Mouse (Mus musculus) neural tube, embryonic 13.5 days (tissue): Measurements from ENCODE around the gene Asgr1. TPM values are rescaled to one million over a fixed set of nuclear protein-coding genes. Genes with fewer than 3 reads are reported as not detected.
A peak's percentile ranks its signal among the peaks of the same experiment; 100 is the strongest.

Source experiments
- ATAC-seq: fragments of 200-750 bp; cut with Nextera tagmentation; 2 replicates; pipeline ENCODE4 v1.8.0; 2017; ENCODE audit warnings: low read depth, mild to moderate bottlenecking, moderate TSS enrichment, moderate library complexity
- H3K27ac ChIP-seq: fragments of 300-500 bp; sonication (generic); replicated peaks from 2 replicates; pipeline ENCODE4 v1.5.1; 2015; ENCODE audit warnings: moderate library complexity, mild to moderate bottlenecking, inconsistent platforms
- H3K27me3 ChIP-seq: fragments of 300-500 bp; sonication (generic); 2 replicates; pipeline ENCODE4 v1.6.1; 2015; ENCODE audit warnings: mild to moderate bottlenecking, inconsistent platforms
- H3K36me3 ChIP-seq: fragments of 300-500 bp; sonication (generic); 2 replicates; pipeline ENCODE4 v1.6.1; 2015; ENCODE audit warnings: mild to moderate bottlenecking, inconsistent platforms
- H3K4me1 ChIP-seq: fragments of 300-500 bp; sonication (generic); replicated peaks from 2 replicates; pipeline ENCODE4 v1.6.1; 2015; ENCODE audit warnings: inconsistent platforms
- H3K4me2 ChIP-seq: fragments of 300-500 bp; sonication (generic); 2 replicates; pipeline ENCODE4 v1.6.1; 2015; ENCODE audit warnings: inconsistent platforms, mild to moderate bottlenecking, moderate library complexity
- H3K4me3 ChIP-seq: fragments of 300-500 bp; sonication (generic); 2 replicates; pipeline ENCODE4 v1.5.1; 2015; ENCODE audit warnings: mild to moderate bottlenecking, inconsistent platforms
- H3K9ac ChIP-seq: fragments of 300-500 bp; sonication (generic); 2 replicates; pipeline ENCODE4 v1.6.1; 2015; ENCODE audit warnings: moderate library complexity, mild to moderate bottlenecking, inconsistent platforms
- H3K9me3 ChIP-seq: fragments of 300-500 bp; sonication (generic); 2 replicates; pipeline ENCODE4 v1.6.1; 2016; ENCODE audit warnings: inconsistent platforms
- WGBS: fragments of 180-500 bp; shearing (Covaris S2); methylation state at CpG from one replicate; pipeline ENCODE4 v1.1.7; 2015; 5-methylcytosine and 5-hydroxymethylcytosine counted together
- polyA plus RNA-seq: library from polyadenylated mRNA; unstranded; fragments of >200 nt; fragmentation: Nextera tagmentation; extraction: Ambion mirVana; gene quantifications from 2 replicates; pipeline ENCODE4 v1.2.1, GENCODE M21; 2015

Asgr1 gene
- polyA plus RNA-seq, 1 experiment from 2014 or later: 2.6 TPM

DNA sequence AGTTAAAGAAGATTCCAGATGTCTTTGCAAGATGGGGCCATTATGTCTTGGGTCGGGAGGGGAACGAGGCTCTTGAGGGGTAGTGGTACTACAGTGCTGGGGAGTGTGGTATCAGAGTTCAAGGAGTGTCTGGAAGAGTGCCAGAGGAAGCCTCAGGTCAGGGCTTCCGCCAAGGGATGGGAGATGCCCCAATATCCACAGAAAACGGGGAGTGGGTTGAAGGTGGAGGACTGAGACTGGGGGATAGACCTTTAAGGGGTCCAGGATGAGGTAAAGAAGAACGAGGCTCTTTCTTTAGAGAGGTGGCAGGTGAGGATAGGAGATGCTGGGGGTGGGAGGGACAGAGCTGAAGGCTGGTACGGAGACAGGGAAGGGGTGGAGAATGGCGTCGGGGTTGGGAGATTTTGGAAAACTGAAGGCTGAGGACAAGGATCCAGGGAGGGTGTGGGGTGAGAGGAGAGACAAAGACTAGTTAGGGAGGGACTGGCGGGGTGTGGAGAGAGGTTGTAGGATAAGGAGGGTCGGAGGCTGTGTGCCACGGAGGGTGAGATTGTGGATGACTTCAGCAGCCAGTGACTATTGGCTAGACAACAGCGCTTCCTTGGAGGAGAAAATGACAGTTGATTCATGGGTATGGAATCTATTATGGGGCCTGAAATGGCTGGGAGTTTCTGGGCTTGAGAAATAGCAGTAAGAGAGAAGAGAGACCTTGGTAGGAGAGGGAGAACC, 25.3 kb upstream of the Asgr1 start:
- H3K9ac ChIP-seq: peak overlapping the region; percentile 66
- H3K9me3 ChIP-seq: no peaks in the 10 kb centered on the region
- peaks cover 32% of the 10 kb centered on the region for H3K36me3 ChIP-seq
- no peaks in the 10 kb centered on the region for H3K27me3 ChIP-seq
- peak; percentile 12 for ATAC-seq
- H3K4me3 ChIP-seq: peak overlapping the region; percentile 32
- H3K4me1 ChIP-seq: peaks cover 77% of the 10 kb centered on the region
- H3K4me2 ChIP-seq: peak overlapping the region; percentile 66
- peak overlapping the region; percentile 98 for H3K27ac ChIP-seq
- WGBS: 19% methylated on average over 12 of the region's 12 CpGs

DNA sequence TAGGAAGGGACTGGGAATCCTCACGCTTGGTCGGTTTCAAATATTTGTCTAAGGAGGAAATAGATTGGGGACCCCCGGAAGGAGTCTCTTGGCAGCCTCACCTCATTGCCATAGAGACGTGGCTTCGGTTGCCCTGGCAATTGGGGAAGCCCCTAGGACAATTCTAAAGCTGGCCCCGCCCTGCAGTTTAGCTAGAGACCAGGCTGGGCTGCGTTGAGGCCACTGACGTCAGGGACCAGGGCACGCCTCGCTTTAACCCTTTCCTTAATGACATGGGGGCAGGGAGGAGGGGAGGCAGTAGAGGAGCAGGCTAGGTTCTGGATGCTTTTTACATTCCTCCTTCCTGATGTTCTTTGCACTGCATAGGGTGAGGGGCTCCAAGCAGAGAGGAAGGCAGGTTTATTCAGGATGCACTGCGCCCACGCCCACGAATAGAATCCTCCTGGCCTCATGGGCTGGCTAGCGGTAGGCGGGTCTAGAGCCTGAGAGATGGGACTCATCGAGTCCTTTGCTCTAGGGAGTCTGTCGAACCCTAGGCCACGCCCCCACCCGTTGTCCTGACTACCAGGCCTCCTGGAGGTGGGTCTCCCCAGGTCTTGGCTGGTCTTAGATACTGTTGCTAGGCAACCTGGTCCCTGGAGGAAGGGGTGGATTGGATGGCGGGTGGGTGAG, 24.6 kb upstream of the Asgr1 start:
- peaks cover 71% of the 10 kb centered on the region for H3K4me1 ChIP-seq
- H3K36me3 ChIP-seq: peaks cover 39% of the 10 kb centered on the region
- peak overlapping the region; percentile 66 for H3K4me2 ChIP-seq
- peak; percentile 95 for ATAC-seq
- peak overlapping the region; percentile 66 for H3K9ac ChIP-seq
- H3K27ac ChIP-seq: peak overlapping the region; percentile 98
- H3K27me3 ChIP-seq: no peaks in the 10 kb centered on the region
- peak overlapping the region; percentile 32 for H3K4me3 ChIP-seq
- WGBS: 0% methylated on average over 20 of the region's 20 CpGs
- H3K9me3 ChIP-seq: no peaks in the 10 kb centered on the region

DNA sequence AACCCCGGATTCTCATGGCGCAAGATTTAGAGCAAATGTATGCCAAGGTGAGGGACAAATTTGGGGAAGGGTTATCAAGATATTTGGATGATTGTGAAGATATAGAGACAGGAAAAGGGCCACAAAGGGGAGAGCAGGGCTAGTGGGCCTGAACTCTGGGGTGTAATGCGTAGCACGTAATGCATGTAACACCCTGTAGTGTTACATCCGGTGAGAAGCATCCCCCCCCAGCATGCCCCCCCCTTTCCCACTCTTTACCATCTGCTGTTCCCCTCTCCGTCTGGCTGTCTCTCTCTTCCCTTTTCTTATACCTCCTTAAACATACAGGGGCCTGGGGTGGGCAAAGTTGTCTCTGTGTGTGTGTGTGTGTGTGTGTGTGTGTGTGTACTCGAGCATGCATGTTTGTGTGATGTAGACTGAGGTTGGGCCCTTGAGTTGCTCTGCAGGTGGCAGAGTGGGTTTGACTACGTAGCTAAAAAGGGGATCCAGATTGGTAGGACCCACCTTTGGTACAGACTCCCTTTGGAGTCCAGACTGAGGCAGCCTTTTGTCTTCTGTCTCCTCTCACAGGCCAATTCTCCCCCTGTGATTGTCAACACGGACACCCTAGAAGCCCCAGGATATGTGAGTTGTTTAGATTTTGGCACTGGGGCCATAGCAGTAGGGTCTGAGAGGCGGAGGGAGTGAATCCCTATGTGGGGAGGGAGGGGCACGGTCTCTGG, 23.9 kb upstream of the Asgr1 start:
- WGBS: 22% methylated on average over 11 of the region's 11 CpGs
- H3K9ac ChIP-seq: peak overlapping the region; percentile 66
- H3K4me2 ChIP-seq: peak overlapping the region; percentile 66
- peaks cover 64% of the 10 kb centered on the region for H3K4me1 ChIP-seq
- H3K4me3 ChIP-seq: peak overlapping the region; percentile 32
- no peaks in the 10 kb centered on the region for H3K9me3 ChIP-seq
- peaks cover 44% of the 10 kb centered on the region for H3K36me3 ChIP-seq
- H3K27ac ChIP-seq: peak overlapping the region; percentile 98
- ATAC-seq: peak; percentile 57
- no peaks in the 10 kb centered on the region for H3K27me3 ChIP-seq

DNA sequence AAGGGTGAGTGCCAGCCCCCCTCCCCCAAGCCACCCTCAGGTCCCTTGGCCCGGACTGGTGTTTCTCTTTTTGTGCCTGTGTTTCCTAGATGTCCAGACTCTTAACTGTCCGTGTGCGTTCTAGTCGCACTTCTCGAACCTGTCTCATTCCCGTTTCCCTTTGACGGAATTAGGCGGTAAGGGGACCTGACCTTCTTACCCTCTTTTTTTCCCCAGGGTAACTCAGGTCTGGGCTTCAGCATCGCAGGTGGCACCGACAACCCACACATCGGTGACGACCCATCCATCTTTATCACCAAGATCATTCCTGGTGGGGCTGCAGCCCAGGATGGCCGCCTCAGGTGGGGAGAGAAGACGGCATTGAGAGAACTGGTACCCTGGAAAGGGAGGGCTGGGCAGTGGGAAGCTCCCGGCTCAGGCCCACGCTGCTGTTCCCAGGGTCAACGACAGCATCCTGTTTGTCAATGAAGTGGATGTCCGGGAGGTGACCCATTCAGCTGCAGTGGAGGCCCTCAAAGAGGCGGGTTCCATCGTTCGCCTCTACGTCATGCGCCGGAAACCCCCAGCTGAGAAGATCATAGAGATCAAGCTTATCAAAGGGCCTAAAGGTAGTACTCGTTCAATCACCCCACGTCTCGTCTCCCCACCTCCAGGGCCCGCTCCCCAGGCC, 23.1 kb upstream of the Asgr1 start:
- Histone ChIP-seq H3K27me3 (no peaks in the 10 kb centered on the region), H3K4me3 (peak overlapping the region; percentile 32), H3K4me1 (peaks cover 56% of the 10 kb centered on the region), H3K9ac (peak overlapping the region; percentile 66), H3K36me3 (peaks cover 47% of the 10 kb centered on the region), H3K9me3 (no peaks in the 10 kb centered on the region), H3K4me2 (peak overlapping the region; percentile 66), H3K27ac (peak overlapping the region; percentile 98)
- ATAC-seq: no peak
- WGBS: 90% methylated on average over 28 of the region's 28 CpGs

DNA sequence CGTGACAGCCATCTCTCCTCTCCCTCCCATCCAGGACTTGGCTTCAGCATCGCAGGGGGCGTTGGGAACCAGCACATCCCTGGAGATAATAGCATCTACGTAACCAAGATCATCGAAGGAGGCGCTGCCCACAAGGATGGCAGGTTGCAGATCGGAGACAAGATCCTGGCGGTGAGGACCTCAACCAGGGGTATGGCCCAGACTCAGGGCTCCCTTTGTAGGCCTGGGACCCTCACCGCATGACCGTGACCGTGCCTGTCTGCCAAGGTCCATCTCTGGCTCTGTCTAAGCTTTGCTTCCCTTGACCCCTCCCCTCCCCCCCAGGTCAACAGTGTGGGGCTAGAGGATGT, 22.6 kb upstream of the Asgr1 start:
- Histone ChIP-seq H3K27ac (peak overlapping the region; percentile 5; the same call in 1 of the 2 replicates), H3K9ac (no peak overlapping the region)

DNA sequence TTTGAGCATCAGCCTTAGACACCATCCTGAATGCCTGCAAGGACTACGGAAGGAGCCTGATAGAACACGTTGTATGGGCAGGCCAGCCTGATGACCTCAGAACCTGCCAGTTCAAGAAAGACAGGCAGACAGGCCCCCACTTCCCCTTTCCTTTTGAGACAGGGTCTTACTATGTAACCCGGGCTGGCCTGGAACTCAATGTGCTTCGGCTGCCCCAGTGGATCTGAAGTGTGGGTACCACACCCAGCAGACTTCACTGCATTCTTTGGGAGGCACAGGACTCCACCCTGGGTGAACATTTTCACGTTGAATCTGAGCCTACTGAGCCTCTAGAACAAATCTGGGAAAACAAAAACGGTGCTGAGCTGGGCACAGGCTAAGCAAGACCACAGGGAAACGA, 15.7 kb upstream of the Asgr1 start:
- no peaks in the 10 kb centered on the region for H3K27me3 ChIP-seq
- H3K27ac ChIP-seq: no peak overlapping the region
- WGBS: 81% methylated on average over 7 of the region's 7 CpGs
- no peaks in the 10 kb centered on the region for H3K4me1 ChIP-seq
- no peak for ATAC-seq
- no peaks in the 10 kb centered on the region for H3K9me3 ChIP-seq
- no peak overlapping the region for H3K4me3 ChIP-seq
- peaks cover 82% of the 10 kb centered on the region for H3K36me3 ChIP-seq
- H3K9ac ChIP-seq: no peak overlapping the region
- H3K4me2 ChIP-seq: no peak overlapping the region

More for the DNA sequence above, 22.6 kb upstream of the Asgr1 start:
- Histone ChIP-seq H3K4me3 (no peak overlapping the region), H3K27me3 (no peaks in the 10 kb centered on the region), H3K36me3 (peaks cover 49% of the 10 kb centered on the region), H3K4me1 (peaks cover 51% of the 10 kb centered on the region), H3K4me2 (no peak overlapping the region), H3K9me3 (no peaks in the 10 kb centered on the region)
- ATAC-seq: no peak
- 95% methylated on average over 11 of the region's 11 CpGs for WGBS

DNA sequence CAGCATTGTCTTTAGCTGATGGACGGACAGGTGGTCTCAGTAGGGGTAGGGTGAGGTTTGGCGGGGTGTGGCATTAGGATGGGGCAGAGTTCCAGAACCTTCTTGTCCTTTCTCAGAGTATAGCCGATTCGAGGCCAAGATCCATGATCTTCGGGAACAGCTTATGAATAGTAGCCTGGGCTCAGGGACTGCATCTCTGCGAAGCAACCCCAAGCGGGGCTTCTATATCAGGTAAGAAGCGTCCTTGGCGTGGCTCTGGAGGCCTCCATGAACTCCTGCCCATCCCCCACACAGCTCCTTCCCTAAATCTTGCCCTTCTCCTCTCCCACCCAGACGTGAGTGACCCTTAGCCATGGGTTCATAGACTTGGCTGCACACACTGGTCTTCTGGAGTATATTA, 14.3 kb upstream of the Asgr1 start:
- Histone ChIP-seq H3K9me3 (no peaks in the 10 kb centered on the region), H3K27me3 (no peaks in the 10 kb centered on the region), H3K9ac (no peak overlapping the region), H3K4me1 (no peaks in the 10 kb centered on the region), H3K27ac (no peak overlapping the region), H3K4me3 (no peak overlapping the region), H3K4me2 (no peak overlapping the region), H3K36me3 (peaks cover 82% of the 10 kb centered on the region)
- ATAC-seq: no peak
- WGBS: 94% methylated on average over 10 of the region's 10 CpGs

DNA sequence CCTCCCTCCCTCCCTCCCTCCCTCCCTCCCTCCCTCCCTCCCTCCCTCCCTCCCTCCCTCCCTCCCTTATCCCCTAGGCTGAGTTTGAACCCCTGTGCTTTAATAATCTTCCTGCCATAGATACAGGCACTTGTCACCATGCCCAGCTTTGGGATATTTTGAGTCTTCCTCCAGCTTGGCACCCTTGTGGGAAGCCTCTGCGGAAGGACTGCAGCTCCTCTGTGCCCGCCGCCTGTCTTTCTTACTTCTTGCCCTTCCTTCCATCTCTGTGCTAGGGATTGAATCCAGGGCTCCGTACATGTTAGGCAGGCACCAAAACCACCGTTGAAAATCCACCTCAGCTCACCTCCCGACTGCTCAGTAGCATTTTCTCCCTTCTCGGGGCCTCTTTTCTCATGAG, 13.7 kb upstream of the Asgr1 start:
- H3K4me3 ChIP-seq: no peak overlapping the region
- no peaks in the 10 kb centered on the region for H3K9me3 ChIP-seq
- ATAC-seq: no peak
- H3K4me2 ChIP-seq: no peak overlapping the region
- no peaks in the 10 kb centered on the region for H3K4me1 ChIP-seq
- no peak overlapping the region for H3K9ac ChIP-seq
- WGBS: 95% methylated on average over 7 of the region's 7 CpGs
- H3K27me3 ChIP-seq: no peaks in the 10 kb centered on the region
- no peak overlapping the region for H3K27ac ChIP-seq
- H3K36me3 ChIP-seq: peaks cover 84% of the 10 kb centered on the region

DNA sequence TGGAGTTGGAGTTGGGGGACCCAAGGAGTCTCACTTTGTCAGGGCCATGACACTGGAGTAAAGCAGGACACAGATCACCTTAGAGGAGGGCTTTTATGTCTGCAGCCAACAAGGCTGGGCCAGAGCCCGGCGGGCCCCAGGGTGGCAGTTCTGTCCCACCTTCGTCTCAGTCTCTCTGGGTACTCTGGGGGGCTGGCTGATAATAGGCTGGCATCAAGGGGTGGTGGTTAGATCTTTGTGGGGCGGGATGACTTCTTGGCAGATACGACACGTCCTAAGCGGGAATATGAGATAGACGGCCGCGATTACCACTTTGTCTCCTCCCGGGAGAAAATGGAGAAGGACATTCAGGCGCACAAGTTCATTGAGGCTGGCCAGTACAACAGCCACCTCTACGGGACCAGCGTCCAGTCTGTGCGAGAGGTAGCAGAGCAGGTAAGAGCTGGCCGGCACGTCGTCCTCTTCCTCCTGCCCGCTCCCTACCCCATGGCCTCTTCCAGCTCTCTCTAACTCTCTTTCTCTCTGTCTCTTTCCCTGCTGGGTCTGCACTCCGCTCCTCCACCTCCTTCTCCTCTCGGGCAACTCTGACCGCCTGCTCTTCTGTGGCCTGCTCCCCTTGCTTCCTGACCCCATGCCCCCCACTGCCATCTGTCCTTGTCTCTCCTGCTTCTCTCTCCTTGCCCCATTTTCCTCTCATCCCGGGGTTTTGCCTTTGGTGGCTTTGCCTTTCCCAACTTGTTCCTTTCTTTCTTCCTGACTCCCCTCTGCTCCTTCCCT, 11.4 kb upstream of the Asgr1 start:
- H3K9me3 ChIP-seq: no peaks in the 10 kb centered on the region
- 88% methylated on average over 23 of the region's 23 CpGs for WGBS
- H3K27ac ChIP-seq: no peak overlapping the region
- peaks cover 79% of the 10 kb centered on the region for H3K36me3 ChIP-seq
- H3K4me1 ChIP-seq: no peaks in the 10 kb centered on the region
- no peak overlapping the region for H3K4me2 ChIP-seq
- H3K27me3 ChIP-seq: no peaks in the 10 kb centered on the region
- no peak overlapping the region for H3K9ac ChIP-seq
- no peak for ATAC-seq
- H3K4me3 ChIP-seq: no peak overlapping the region

DNA sequence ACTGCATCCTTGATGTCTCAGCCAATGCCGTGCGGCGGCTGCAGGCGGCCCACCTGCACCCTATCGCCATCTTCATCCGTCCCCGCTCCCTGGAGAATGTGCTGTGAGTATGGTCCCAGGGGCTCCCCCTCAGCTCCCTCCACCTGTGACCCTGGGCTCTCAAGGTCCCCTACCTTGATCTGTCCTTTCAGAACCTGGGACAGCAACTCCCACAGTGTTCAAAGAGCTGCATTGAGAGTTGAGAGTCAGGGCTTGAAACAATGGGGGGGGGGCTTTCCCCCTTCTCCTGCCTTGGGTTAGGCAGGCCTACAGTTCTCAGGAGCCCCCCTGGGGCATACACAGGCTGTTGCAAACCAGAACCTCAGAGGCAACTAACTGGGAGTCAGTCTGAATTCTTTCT, 10.2 kb upstream of the Asgr1 start:
- H3K27me3 ChIP-seq: no peaks in the 10 kb centered on the region
- H3K36me3 ChIP-seq: peaks cover 68% of the 10 kb centered on the region
- no peak overlapping the region for H3K4me3 ChIP-seq
- no peak overlapping the region for H3K4me2 ChIP-seq
- ATAC-seq: no peak
- no peaks in the 10 kb centered on the region for H3K4me1 ChIP-seq
- no peak overlapping the region for H3K9ac ChIP-seq
- 75% methylated on average over 7 of the region's 7 CpGs for WGBS
- H3K27ac ChIP-seq: 0 out of 2 replicates have a peak overlapping the region, but pooled peaks have one; percentile 1
- no peaks in the 10 kb centered on the region for H3K9me3 ChIP-seq

DNA sequence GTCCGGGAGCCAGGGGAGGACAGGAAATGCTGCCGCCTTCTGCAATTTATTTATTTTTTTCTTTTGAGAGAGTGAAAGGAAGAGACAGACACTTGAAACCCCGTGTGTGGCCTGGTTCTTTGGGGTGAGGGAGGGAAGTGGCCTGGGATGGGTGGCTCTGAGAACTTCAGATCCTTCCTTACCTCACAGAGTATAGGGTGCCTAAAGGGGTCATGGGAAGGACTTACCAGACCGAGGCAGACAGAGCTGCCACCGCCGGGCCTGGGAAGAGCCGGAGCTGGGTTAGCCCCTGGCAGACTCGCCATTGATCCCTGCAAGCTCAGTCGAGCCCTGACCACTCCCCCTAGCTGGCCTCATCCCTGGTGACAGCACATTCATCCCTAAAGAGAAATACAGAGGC, 8.4 kb upstream of the Asgr1 start:
- Histone ChIP-seq H3K27me3 (no peaks in the 10 kb centered on the region), H3K36me3 (peaks cover 53% of the 10 kb centered on the region), H3K4me3 (no peak overlapping the region), H3K4me1 (no peaks in the 10 kb centered on the region), H3K4me2 (no peak overlapping the region), H3K9ac (no peak overlapping the region), H3K27ac (0 out of 2 replicates have a peak overlapping the region, but pooled peaks have one; percentile 18), H3K9me3 (no peaks in the 10 kb centered on the region)
- no peak for ATAC-seq
- WGBS: 30% methylated on average over 9 of the region's 9 CpGs
